8 mouse cellular contexts compared by ENCODE assay signal in the genomic region with DNA sequence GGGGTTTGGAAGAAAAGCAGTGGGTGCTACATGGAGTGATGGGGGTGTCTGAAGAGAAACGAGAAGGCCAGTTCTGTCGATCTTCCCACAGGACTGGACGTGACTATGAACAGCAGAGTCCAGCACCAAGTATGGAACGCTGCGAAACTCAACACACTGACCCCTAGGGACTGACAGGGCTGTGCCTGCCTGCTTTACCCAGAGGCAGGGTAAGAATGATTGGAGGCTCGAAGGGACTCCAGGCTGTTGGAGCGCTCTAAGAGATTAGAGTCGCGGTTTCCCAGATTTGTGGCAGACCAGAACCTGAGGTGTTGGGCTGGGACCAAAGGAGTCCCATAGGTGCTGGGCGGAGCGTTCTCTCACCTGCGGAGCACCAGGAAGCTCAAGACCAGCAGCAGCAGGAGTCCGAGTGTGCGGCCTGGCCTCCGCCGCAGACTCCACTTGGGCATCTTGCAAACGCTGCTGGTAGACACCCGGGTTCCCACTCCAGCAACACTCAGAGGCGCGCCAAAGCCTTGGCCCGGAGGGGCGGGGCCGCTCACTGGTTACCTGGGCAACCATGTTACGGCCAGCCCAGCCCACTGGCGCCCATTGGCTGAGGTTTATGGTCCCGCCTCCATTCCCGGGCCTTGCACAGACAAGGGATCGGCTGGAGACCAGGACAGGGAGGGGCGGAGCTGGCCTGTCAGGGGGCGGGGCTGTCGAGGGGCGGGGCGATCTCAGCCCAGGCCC. TPM values are rescaled to one million over a fixed set of nuclear protein-coding genes. Genes with fewer than 3 reads are reported as not detected.
DNase-seq lines count a peak whose midpoint lies in the region; ATAC-seq and TF ChIP-seq lines count a peak whose summit lies in the region.

Gene Glb1l2, minus strand, starts transcription at position 534 of the 732 bp plus-strand sequence.

- H3K9ac ChIP-seq in ES-Bruce4 (ENCODE audit: low read depth, poor library complexity, severe bottlenecking), result peak within 1 kb of the TSS; percentile 50; the same call in 1 of the 2 replicates
- peak within 1 kb of the TSS; percentile 33 for H3K9ac ChIP-seq in forebrain, embryonic 14.5 days (ENCODE audit: low read length)
- peak within 1 kb of the TSS; percentile 66 for H3K9ac ChIP-seq in heart, embryonic 16.5 days (ENCODE audit: low read length)
- no peak within 1 kb of the TSS for H3K9ac ChIP-seq in liver, embryonic 11.5 days (ENCODE audit: low read depth, low read length)
- peak within 1 kb of the TSS; percentile 4; the same call in 1 of the 2 replicates for H3K9ac ChIP-seq in stomach, postnatal 0 days (ENCODE audit: low read length)

- H3K27me3 ChIP-seq in ES-Bruce4 (ENCODE audit: control insufficient read depth, insufficient read depth, low read length, poor library complexity, severe bottlenecking), result no peaks in the 10 kb centered on the region
- H3K27me3 ChIP-seq in forebrain, embryonic 14.5 days (replicated peaks; ENCODE audit: control insufficient read depth, insufficient read depth, low read length), result no peaks in the 10 kb centered on the region
- no peaks in the 10 kb centered on the region for H3K27me3 ChIP-seq in heart, embryonic 16.5 days (ENCODE audit: control insufficient read depth, insufficient read depth, low read length)
- H3K27me3 ChIP-seq in liver, embryonic 11.5 days (replicated peaks; ENCODE audit: control insufficient read depth, insufficient read depth, low read length), result no peaks in the 10 kb centered on the region
- no peaks in the 10 kb centered on the region for H3K27me3 ChIP-seq in stomach, postnatal 0 days (ENCODE audit: control insufficient read depth, insufficient read depth, low read length)

- no peaks in the 10 kb centered on the region for H3K9me3 ChIP-seq in ES-Bruce4 (replicated peaks; ENCODE audit: control insufficient read depth, insufficient read depth, low read length, poor library complexity, severe bottlenecking)
- no peaks in the 10 kb centered on the region for H3K9me3 ChIP-seq in forebrain, embryonic 14.5 days (replicated peaks; ENCODE audit: control insufficient read depth, low read length)
- no peaks in the 10 kb centered on the region for H3K9me3 ChIP-seq in heart, embryonic 16.5 days (replicated peaks; ENCODE audit: control insufficient read depth, low read length)
- H3K9me3 ChIP-seq in liver, embryonic 11.5 days (ENCODE audit: control insufficient read depth, low read length), result no peaks in the 10 kb centered on the region
- no peaks in the 10 kb centered on the region for H3K9me3 ChIP-seq in stomach, postnatal 0 days (ENCODE audit: control insufficient read depth, low read length)

- TF ChIP-seq CTCF in ES-Bruce4 (IDR thresholded peaks at IDR 0.05; ENCODE audit: low read depth, low read length), result no peak
- peak; percentile 51 for TF ChIP-seq CTCF in stomach, postnatal 0 days (IDR thresholded peaks at IDR 0.05; ENCODE audit: low read depth)

- H3K4me2 ChIP-seq in forebrain, embryonic 14.5 days (ENCODE audit: low read length), result peak within 1 kb of the TSS; percentile 58
- peak within 1 kb of the TSS; percentile 92 for H3K4me2 ChIP-seq in heart, embryonic 16.5 days (ENCODE audit: low read depth, low read length)
- peak within 1 kb of the TSS; percentile 66 for H3K4me2 ChIP-seq in liver, embryonic 11.5 days
- H3K4me2 ChIP-seq in stomach, postnatal 0 days (replicated peaks; ENCODE audit: low read depth), result peak within 1 kb of the TSS; percentile 70

- TF ChIP-seq POLR2A in ES-Bruce4 (IDR thresholded peaks at IDR 0.05; ENCODE audit: insufficient read depth, low read length), result no peak

- H3K4me1 ChIP-seq in ES-Bruce4 (ENCODE audit: control insufficient read depth, insufficient read depth, low read length), result peaks cover 4% of the 10 kb centered on the region
- H3K4me1 ChIP-seq in forebrain, embryonic 14.5 days (ENCODE audit: control insufficient read depth, insufficient read depth, low read length), result peaks cover 3% of the 10 kb centered on the region; the same call in 1 of the 2 replicates
- peaks cover 5% of the 10 kb centered on the region for H3K4me1 ChIP-seq in heart, embryonic 16.5 days (ENCODE audit: control insufficient read depth, insufficient read depth, low read length)
- no peaks in the 10 kb centered on the region for H3K4me1 ChIP-seq in liver, embryonic 11.5 days (replicated peaks; ENCODE audit: control insufficient read depth, insufficient read depth, low read length)
- no peaks in the 10 kb centered on the region for H3K4me1 ChIP-seq in stomach, postnatal 0 days (replicated peaks; ENCODE audit: control insufficient read depth, insufficient read depth)

- H3K4me3 ChIP-seq in ES-Bruce4 (ENCODE audit: low read depth, low read length), result peak within 1 kb of the TSS; percentile 86
- peak within 1 kb of the TSS; percentile 42 for H3K4me3 ChIP-seq in forebrain, embryonic 14.5 days (ENCODE audit: low read depth, low read length)
- H3K4me3 ChIP-seq in heart, embryonic 16.5 days (ENCODE audit: low read length), result peak within 1 kb of the TSS; percentile 63
- peak within 1 kb of the TSS; percentile 36 for H3K4me3 ChIP-seq in liver, embryonic 11.5 days (ENCODE audit: low read depth, low read length)
- peak within 1 kb of the TSS; percentile 51 for H3K4me3 ChIP-seq in stomach, postnatal 0 days (ENCODE audit: low read depth, low read length)

- TF ChIP-seq EP300 in ES-Bruce4 (IDR thresholded peaks at IDR 0.05; ENCODE audit: insufficient read depth, low read depth, low read length), result no peak
- no peak for TF ChIP-seq EP300 in stomach, postnatal 0 days (optimal IDR thresholded peaks at IDR 0.05)

- WGBS in forebrain, embryonic 14.5 days, result under 1% methylated on average over 33 of the region's 33 CpGs
- WGBS in heart, embryonic 16.5 days, result under 1% methylated on average over 33 of the region's 33 CpGs
- WGBS in liver, embryonic 11.5 days, result 2% methylated on average over 33 of the region's 33 CpGs
- WGBS in stomach, postnatal 0 days, result 2% methylated on average over 33 of the region's 33 CpGs

- DNase-seq in cerebellum, adult 18-20 months, result peak; percentile 60 to 65
- DNase-seq in forebrain, embryonic 14.5 days (ENCODE audit: low spot score), result peak; percentile 96
- peak; percentile 97 for DNase-seq in kidney, postnatal 14 days
- DNase-seq in liver, embryonic 11.5 days (ENCODE audit: low spot score), result peak; percentile 86
- DNase-seq in stomach, postnatal 0 days (ENCODE audit: low spot score), result peak; percentile 99

- ATAC-seq in forebrain, embryonic 14.5 days, result peak; percentile 100
- ATAC-seq in heart, embryonic 16.5 days (replicated peaks; ENCODE audit: extremely low read depth, insufficient read depth, low FRiP score), result peak; percentile 100
- ATAC-seq in liver, embryonic 11.5 days (replicated peaks; ENCODE audit: low FRiP score), result peak; percentile 100
- ATAC-seq in monocyte, adult 5-6 weeks (replicated peaks; ENCODE audit: insufficient number of reproducible peaks, low FRiP score, low TSS enrichment, poor library complexity, severe bottlenecking), result peak; percentile 40; the same call in 1 of the 2 replicates
- ATAC-seq in stomach, postnatal 0 days (ENCODE audit: low FRiP score, low TSS enrichment), result peak; percentile 100

- H3K36me3 ChIP-seq in ES-Bruce4 (ENCODE audit: control insufficient read depth, insufficient read depth, low read length, poor library complexity, severe bottlenecking), result no peaks in the 10 kb centered on the region
- no peaks in the 10 kb centered on the region for H3K36me3 ChIP-seq in forebrain, embryonic 14.5 days (ENCODE audit: control insufficient read depth, insufficient read depth, low read length)
- no peaks in the 10 kb centered on the region for H3K36me3 ChIP-seq in heart, embryonic 16.5 days (ENCODE audit: control insufficient read depth, insufficient read depth)
- H3K36me3 ChIP-seq in liver, embryonic 11.5 days (ENCODE audit: control insufficient read depth, insufficient read depth, low read length), result no peaks in the 10 kb centered on the region
- no peaks in the 10 kb centered on the region for H3K36me3 ChIP-seq in stomach, postnatal 0 days (ENCODE audit: control insufficient read depth, insufficient read depth, low read length)

- peak within 1 kb of the TSS; percentile 71 for H3K27ac ChIP-seq in ES-Bruce4 (ENCODE audit: insufficient read depth, low read length)
- H3K27ac ChIP-seq in forebrain, embryonic 14.5 days (ENCODE audit: low read depth, low read length), result no peak within 1 kb of the TSS; the same call in 1 of the 2 replicates
- peak within 1 kb of the TSS; percentile 65 for H3K27ac ChIP-seq in heart, embryonic 16.5 days (ENCODE audit: low read length)
- H3K27ac ChIP-seq in liver, embryonic 11.5 days (ENCODE audit: low read depth, low read length), result no peak within 1 kb of the TSS
- peak within 1 kb of the TSS; percentile 63 for H3K27ac ChIP-seq in stomach, postnatal 0 days (replicated peaks)

RNA-seq across cellular contexts. Expression of gene Glb1l2, which starts in this region (rescaled TPM):
- polyA plus RNA-seq in ES-Bruce4 (2011; ENCODE audit: insufficient read depth, insufficient read length, low read depth, missing spikeins), result 4.5 and 5.0 TPM in 2 replicates
- polyA plus RNA-seq in forebrain, embryonic 14.5 days (2014; fragmentation: Nextera tagmentation; extraction: Ambion mirVana), result 2.3 and 2.9 TPM in 2 replicates
- 1.00 and 1.6 TPM in 2 replicates for polyA plus RNA-seq in heart, embryonic 16.5 days (2015; fragmentation: Nextera tagmentation; extraction: Ambion mirVana)
- polyA plus RNA-seq in liver, embryonic 11.5 days (2014; fragmentation: Nextera tagmentation; extraction: Ambion mirVana), result 0.88 and 1.6 TPM in 2 replicates
- not detected in 3 replicates for total RNA-seq in monocyte, adult 5-6 weeks (2017)
- 10.2 and 10.3 TPM in 2 replicates for polyA plus RNA-seq in stomach, postnatal 0 days (2015; fragmentation: Nextera tagmentation; extraction: Ambion mirVana)

Comparison
In these comparisons a context has a peak if more than half of its experiments do, and no peak if none do; other contexts are left out.
1. Peak in ATAC-seq in monocyte, adult 5-6 weeks; RNA of the gene not detected or under 1 TPM.
2. H3K27ac ChIP-seq: peak in ES-Bruce4 (single experiment), heart, embryonic 16.5 days (single experiment) and stomach, postnatal 0 days (single experiment); none in forebrain, embryonic 14.5 days (single experiment) and liver, embryonic 11.5 days (single experiment).
3. H3K4me3 ChIP-seq: peak in every context shown above with its lines; median percentile 86 in ES-Bruce4; 63 in heart, embryonic 16.5 days; 51 in stomach, postnatal 0 days; 42 in forebrain, embryonic 14.5 days; 36 in liver, embryonic 11.5 days.
4. ATAC-seq: peak in every context shown above with its lines; median percentile 100 in forebrain, embryonic 14.5 days; 100 in heart, embryonic 16.5 days; 100 in liver, embryonic 11.5 days; 100 in stomach, postnatal 0 days; 40 in monocyte, adult 5-6 weeks.
5. Peak in every context shown above with its lines, with median percentiles within 50 percentile points of each other: DNase-seq and H3K4me2 ChIP-seq.